Mouse (Mus musculus) CD4-positive helper T cell, adult 2 months (primary cell): ENCODE results near the gene Ggt1.
"Not testable (repeated sequence)": the region's sequence is repeated elsewhere in the genome, so short reads cannot be mapped to it uniquely, and the experiment has no call there.

Source experiments
- DNase-seq: peaks from one replicate; pipeline ENCODE4 v3.0.0-alpha.2; 2012; ENCODE audit warnings: low read depth, missing footprints, low spot score

The Ggt1 gene

DNA sequence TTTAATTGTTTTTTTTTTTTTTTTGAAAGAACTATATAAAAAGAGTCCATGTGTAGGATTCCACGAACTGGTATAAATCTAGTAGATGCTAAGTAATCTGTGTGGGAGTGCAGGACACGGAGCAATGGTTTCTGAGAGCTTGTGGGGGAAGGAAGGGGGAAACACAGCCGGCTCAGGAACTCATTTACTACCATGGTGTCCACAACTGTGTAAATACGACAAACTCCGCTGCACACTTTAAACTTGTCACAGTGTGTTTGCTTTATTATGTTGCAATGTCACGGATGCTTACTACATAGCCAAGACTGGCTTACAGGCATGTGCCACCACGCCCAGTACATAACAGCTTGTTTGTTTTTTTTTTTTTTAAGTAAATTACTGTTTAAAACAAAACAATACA, 11.5 kb upstream of the Ggt1 start:
- DNase-seq: no peak

DNA sequence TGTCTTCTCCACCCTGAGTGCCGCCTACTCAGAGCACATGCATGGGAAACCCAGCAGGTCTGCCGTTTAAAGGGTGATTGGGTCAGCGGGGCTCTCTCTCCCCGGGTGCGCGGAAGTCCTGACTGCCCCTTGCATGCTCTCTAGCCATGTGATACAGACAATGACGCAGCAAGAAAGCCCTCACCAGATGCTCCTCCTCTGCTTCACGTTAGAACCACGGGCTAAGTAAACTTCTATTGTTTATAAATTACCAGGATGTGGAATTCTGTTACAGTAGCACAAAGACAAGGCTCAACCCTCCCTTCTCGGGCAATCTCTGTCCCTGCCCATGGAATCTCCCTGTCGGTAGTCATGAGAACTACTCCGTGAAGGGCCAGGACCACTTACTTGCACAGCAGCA, 10.2 kb upstream of the Ggt1 start:
- DNase-seq: no peak

GRCm38 (mm10) chr10:75552106-75552505, 9.3 kb upstream of the Ggt1 start:
- no peak for DNase-seq

DNA sequence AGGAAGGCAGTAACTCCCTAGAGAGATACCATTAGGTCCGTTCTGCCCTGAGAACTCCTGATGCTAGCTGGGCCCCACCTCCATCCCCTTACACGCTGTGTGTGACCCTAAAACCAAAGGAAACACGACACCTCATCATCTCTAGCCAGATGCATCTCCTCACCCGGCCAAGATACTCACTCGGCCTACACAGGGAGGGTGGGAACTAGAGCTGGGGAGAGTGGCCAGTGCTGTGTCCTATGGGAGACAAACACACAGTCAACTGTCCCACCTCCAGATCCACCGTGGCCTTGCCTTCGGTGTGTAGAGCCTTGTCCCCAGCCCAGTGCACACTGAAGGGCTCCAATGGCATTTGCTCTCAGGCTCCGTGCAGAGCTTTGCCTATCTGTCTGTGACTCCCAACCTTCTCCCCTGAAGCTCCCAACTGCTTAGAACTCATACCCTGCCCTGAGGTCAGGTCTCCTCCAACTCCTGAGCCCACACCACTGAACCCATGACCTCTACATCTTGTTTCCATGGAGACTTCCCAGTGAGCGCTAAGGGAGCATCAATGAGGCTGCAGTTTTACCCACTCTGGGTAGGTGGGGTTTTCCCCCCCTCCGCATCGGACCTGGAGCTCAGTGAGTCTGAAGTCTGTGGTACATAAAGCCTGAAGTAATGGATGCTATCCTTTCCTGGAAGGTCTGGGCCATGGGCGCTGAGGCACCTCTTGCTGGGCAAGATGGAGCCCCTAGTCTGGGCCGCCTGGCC, 8.5 kb upstream of the Ggt1 start:
- no peak for DNase-seq

DNA sequence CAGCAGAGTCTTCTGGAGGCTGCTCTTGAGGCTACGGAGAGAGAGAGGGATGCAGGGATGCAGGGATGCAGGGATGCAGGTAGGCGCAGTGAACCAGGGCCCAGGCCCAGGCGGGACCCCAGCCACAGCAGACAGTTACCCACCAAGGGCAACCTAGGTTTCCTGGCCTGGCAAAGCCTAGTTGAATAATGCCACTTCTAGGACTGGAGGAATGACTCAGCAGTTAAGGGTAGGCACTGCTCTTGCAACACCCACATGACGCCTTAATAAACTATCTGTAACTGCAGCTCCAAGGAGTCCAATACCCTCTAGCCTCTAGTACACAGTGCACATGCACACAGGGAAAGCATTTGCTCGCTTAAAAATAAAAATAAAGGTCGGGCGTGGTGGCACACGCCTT, 7.3 kb upstream of the Ggt1 start:
- no peak for DNase-seq

DNA sequence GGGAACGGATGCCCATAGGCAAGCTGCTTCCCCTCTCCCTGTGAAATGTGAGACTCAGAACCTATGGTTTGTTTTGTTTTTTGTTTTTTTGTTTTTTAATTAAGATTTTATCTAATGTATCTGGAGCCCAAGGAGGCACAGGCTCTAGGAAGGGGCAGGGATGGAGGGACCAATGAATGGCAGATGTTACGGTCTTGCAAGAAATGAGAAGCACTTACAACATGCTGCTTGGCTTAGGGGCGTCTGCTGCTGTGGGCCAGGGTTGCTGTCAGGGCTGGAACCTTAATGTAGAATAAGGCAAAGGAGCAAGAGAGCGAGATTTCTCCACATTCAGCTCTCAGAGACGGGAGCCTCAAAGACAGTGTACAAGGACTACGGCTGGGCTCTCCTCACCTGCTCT, 5.8 kb upstream of the Ggt1 start:
- DNase-seq: no peak

DNA sequence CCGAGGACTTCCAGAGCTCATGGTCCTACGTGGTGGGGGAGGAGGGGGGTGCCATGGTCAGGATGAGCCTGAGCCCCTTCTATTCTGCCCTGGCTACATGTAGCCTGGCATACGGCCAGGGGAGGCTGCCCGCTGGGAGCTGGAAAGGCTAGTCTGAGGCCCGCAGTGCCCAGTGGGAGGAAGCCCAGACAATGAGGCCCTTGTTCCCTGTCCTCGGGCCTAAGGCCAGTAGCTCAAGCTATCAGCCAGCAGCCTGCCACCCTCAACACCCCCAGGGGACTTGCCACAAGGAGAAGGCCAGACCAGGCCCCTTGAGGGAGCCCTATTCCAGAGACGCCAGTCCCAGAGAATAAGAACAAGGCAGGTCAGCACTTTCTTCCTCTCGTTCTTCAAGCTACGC, 5.4 kb upstream of the Ggt1 start:
- DNase-seq: no peak

- no peak for DNase-seq
Observed at GRCm38 (mm10) chr10:75558515-75558914, 2.9 kb upstream of the Ggt1 start.

GRCm38 (mm10) chr10:75559041-75559675, 2.2 kb upstream of the Ggt1 start:
- DNase-seq: no peak

DNA sequence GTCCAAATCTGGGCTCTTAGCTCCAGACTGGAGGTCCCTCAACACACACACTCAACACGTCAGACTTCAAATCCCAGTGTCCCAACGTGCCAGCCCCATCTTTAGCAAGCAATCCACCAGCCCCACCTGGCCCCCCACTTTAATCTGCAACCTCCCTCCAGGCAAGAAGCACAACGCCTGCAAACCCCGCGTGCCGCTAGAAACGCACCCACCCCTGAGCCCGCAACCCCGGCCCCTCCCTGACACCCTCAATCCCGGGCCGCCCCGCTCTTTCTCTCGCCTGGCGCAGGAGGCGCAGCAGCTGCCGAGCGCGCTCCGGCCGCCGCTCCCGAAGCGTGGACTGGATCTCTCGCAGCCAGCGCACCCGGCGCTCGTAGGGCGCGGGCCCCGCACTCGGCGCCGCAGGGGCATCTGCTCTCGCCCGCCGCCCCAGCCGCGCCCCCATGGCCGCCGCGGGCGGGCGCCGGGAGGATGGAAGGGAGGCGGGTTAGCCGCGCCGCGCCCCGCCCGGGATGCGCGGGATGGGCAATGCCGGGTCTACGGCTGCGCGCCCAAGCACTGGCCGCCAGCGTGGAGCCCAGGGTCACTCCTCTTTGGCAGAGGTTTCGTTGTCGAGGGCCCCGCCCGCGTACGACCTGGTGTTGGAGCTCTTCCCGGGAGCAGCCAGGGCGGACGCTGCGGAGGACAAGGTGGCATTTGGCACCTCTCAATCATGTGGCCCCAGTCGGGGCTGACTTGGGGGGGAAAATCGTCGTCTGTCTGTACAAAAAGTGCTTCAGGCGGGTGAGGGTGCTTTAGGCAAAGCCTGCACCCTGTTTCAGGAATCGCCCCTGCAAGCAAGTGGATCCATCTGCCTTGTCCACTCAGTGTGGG, 1.5 kb upstream of the Ggt1 start, which contains the start of gene Lrrc75b:
Lrrc75b (minus strand) TSS at position 655 of the 873 bp plus-strand sequence.
- DNase-seq: peak; percentile 39

- no peak for DNase-seq
Observed at GRCm38 (mm10) chr10:75560549-75560899, 880 bp upstream of the Ggt1 start.

DNA sequence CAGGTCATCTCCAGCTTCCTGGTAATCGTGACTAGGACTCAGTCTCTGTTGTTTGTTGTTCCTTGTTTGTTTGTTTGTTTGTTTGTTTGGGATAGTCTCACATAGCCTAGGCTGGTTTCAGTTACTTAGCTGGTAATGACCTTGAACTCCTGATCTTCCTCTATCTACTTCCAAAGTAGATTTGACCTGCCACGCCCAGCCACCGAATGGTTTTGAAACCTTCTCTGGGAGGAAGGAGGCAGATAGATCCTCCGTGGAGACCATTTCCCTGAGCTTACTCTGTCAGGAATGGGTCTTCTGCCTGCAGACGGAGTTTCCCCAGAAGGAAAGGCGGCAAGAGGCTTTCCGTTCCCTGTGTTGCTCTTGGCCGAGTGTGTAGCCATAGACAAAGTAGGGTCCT, 1.2 kb downstream of the Ggt1 start:
- DNase-seq: no peak

GRCm38 (mm10) chr10:75564687-75565265, 3.4 kb downstream of the Ggt1 start:
- DNase-seq: no peak

DNA sequence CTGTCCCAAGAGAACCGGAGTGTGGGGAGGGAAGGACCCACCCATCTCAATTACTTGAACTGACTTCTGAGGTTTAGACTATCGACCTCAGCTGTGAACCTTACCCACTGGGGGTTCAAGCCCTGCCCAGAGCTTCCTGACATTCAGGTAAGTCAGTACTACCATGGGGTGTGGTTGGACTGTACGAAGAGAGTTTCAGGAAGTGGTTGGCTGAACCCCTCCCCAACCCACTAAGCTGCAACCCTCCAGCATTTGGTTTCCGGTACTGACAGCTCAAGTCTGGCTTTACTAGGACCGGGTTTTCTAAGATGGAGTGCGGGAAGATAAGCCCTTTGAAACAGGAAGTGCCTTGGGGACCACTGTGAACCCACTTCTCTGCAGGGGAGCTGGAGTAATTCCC, 4.0 kb downstream of the Ggt1 start:
- DNase-seq: peak; percentile 89

- no peak for DNase-seq
Observed at GRCm38 (mm10) chr10:75565906-75566305, 4.5 kb downstream of the Ggt1 start.

- peak; percentile 41 for DNase-seq
Observed at GRCm38 (mm10) chr10:75566321-75566720, 4.9 kb downstream of the Ggt1 start.

DNA sequence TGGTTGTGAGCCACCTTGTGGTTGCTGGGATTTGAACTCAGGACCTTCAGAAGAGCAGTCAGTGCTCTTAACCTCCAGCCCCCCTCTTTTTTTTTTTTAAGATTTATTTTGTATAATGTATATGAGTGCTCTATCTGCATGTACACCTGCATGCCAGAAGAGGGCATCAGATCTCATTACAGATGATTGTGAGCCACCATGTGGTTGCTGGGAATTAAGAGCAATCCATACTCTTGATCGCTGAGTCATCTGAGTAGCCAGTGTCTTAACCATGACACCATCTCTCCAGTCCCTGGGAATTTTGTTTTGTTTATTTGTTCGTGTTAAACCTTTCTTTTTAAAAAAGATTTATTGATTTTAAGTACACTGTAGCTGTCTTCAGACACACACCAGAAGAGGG, 5.4 kb downstream of the Ggt1 start:
- not testable (repeated sequence) for DNase-seq

DNA sequence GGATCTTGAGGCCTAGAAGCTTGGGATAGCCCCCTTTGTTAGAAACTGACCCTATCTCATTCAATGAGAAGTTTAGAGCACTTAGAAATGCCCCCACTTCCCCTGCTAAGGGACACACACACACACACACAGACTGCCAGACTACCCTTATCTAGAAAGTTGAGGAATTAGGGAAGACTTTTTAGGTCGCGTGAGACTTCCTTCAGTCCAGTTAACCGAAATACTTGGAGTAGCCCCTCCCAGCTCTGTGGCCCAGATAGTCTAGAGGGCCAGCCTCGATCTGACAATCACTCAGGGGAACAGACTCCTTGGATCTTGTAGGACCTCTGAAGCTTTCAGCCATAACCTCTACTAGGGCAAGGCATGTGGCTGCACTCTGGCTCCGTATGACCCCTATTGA, 6.6 kb downstream of the Ggt1 start:
- no peak for DNase-seq

DNA sequence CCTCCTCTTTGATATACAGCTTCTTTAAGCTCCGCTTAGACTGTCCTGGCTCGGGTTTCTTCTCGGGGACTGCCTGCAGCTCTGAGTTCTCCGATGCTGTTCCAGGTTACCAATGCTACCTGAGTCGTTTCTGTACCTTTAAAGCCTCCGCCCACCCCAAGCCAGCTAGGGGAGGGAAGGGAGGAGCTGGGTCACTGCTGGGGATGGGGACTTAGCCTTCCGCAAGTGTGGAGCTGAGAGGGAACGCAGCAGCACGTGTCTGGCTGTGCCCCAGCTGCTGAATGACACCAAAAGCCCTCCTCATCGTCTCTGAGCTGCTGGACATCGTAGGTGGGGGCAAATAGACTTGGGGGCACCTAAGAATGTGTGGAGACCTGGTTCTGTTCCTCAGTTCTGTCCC, 7.0 kb downstream of the Ggt1 start:
- no peak for DNase-seq

GRCm38 (mm10) chr10:75568851-75569250, 7.4 kb downstream of the Ggt1 start:
- DNase-seq: no peak

GRCm38 (mm10) chr10:75570981-75571657, 9.7 kb downstream of the Ggt1 start:
- no peak for DNase-seq

DNA sequence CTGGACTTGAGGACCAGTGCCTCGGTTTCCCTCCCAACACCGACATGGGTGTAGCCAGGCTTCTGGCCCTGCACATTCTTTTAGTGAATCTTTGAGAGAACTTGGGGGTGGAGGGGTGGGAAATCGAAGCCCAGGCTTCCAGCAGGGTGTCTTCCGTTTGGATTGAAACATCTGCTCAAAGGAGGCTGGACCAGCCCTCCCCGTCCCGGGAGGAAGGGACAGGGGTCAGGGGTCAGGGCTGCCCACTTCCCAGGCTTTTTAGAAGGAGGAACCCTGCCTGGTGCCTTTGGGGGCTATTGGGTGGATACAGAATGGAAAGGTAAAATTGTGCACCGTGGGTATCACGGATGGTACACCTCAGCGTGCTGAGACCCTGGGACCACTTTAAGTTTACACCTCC, 10.5 kb downstream of the Ggt1 start:
- no peak for DNase-seq
